Mouse (Mus musculus) heart, postnatal 0 days (tissue): ENCODE measurements around the gene 2310011J03Rik.

ENCODE experiments used
- CTCF ChIP-seq: IDR thresholded peaks from 2 replicates; pipeline ENCODE4 v1.5.1; 2016; ENCODE audit warnings: antibody characterized with exemption, control low read depth, low read depth
- EP300 ChIP-seq: IDR thresholded peaks from 2 replicates; pipeline ENCODE4 v1.6.1; 2016; ENCODE audit warnings: antibody characterized with exemption, low read depth

DNA sequence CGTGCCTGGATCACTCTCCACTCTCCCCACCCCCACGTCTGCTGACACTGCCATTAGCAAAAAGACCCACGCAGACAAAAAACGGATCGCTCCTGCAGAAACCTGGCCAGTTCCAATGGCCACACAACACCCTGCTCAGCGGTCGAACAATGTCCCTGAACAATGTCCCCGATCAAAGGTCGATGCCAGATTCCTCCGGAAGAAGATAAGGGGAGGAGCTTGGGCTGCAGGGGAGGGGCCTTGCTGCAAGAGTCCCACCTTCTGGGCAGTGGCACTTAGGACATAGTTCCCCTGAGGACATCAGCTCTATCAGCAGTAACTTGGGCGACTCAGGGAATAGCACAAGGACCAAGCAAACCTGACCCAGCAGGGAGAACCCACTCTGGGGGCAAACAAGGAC, 31.6 kb upstream of the 2310011J03Rik start:
- TF ChIP-seq CTCF (no peak), EP300 (no peak)
